ENCODE assay signal across 10 mouse cellular contexts in genomic region chr6:134140718-134141615, GRCm38 (mm10).
A peak's percentile ranks its signal among the peaks of the same experiment; 100 is the strongest.
DNase-seq lines count a peak whose midpoint lies in the region; ATAC-seq and TF ChIP-seq lines count a peak whose summit lies in the region.
"Had no signal": no experiment of that assay in that cellular context is flagged by ENCODE, and none has a peak within 500 bp of the region (broad histone marks: within the 10 kb centered on the region; RNA-seq: fewer than 3 reads in every experiment).

No protein-coding gene starts in this region.

- no peak for TF ChIP-seq CTCF in kidney, adult 2 months (conservative IDR thresholded peaks at IDR 0.05; ENCODE audit: insufficient read depth, insufficient read length, low read depth, low read length)

- H3K27me3 ChIP-seq in heart, embryonic 10.5 days (ENCODE audit: insufficient read depth, poor library complexity, severe bottlenecking), result no peaks in the 10 kb centered on the region
- H3K27me3 ChIP-seq in neural tube, embryonic 14.5 days (ENCODE audit: control insufficient read depth, insufficient read depth, low read length), result no peaks in the 10 kb centered on the region
- H3K27me3 ChIP-seq in megakaryocyte, embryonic 14.5 days (replicated peaks), result no peaks in the 10 kb centered on the region
- H3K27me3 ChIP-seq in kidney, adult 2 months (replicated peaks; ENCODE audit: control insufficient read depth, insufficient read depth, low read length), result no peaks in the 10 kb centered on the region
- H3K27me3 ChIP-seq: midbrain, embryonic 12.5 days had no signal

- no peak for TF ChIP-seq POLR2A in kidney, adult 2 months (IDR thresholded peaks at IDR 0.05; ENCODE audit: low read depth, low read length)

- DNase-seq in heart, embryonic 10.5 days (ENCODE audit: low spot score), result no peak
- DNase-seq in heart, postnatal 25 days (ENCODE audit: low spot score), result no peak
- DNase-seq in neural tube, embryonic 10.5 days (ENCODE audit: extremely low spot score, low spot score), result no peak
- no peak for DNase-seq in kidney, adult 2 months
- no peak for DNase-seq in adipocyte (ENCODE audit: low spot score)

- intact Hi-C loops in heart, postnatal 25 days (cut with DNase I), result loop anchor here (5.0 kb wide), 1 partner anchor 104 kb away; the partner anchor contains the start of gene Etv6

- no peak overlapping the region for H3K4me3 ChIP-seq in heart, embryonic 10.5 days
- H3K4me3 ChIP-seq in neural tube, embryonic 14.5 days (ENCODE audit: low read depth, low read length), result no peak overlapping the region
- peak overlapping the region; percentile 12 for H3K4me3 ChIP-seq in megakaryocyte, embryonic 14.5 days (replicated peaks)
- no peak overlapping the region for H3K4me3 ChIP-seq in kidney, adult 2 months (ENCODE audit: insufficient read depth, low read depth, low read length)
- H3K4me3 ChIP-seq: midbrain, embryonic 12.5 days had no signal

- no peak overlapping the region for H3K4me2 ChIP-seq in neural tube, embryonic 14.5 days (ENCODE audit: low read depth, low read length)
- H3K4me2 ChIP-seq: midbrain, embryonic 12.5 days had no signal

- peaks cover 12% of the 10 kb centered on the region; the same call in 1 of the 2 replicates for H3K36me3 ChIP-seq in heart, embryonic 10.5 days
- H3K36me3 ChIP-seq in neural tube, embryonic 14.5 days (ENCODE audit: control insufficient read depth, insufficient read depth, low read length), result no peaks in the 10 kb centered on the region
- H3K36me3 ChIP-seq in megakaryocyte, embryonic 14.5 days (replicated peaks; ENCODE audit: low read length), result peaks cover 99% of the 10 kb centered on the region
- no peaks in the 10 kb centered on the region; the same call in 1 of the 2 replicates for H3K36me3 ChIP-seq in kidney, adult 2 months (ENCODE audit: control insufficient read depth, insufficient read depth, low read length)
- H3K36me3 ChIP-seq: midbrain, embryonic 12.5 days had no signal

- ATAC-seq in neural tube, embryonic 14.5 days (ENCODE audit: low read depth), result 0 out of 2 replicates have a peak, but pooled peaks have one; percentile 8
- ATAC-seq in activated CD4-positive, CD25-positive, alpha-beta regulatory T cell, adult 4 months, result no peak
- ATAC-seq: CD4-positive, CD25-positive, alpha-beta regulatory T cell, adult 4 months had no signal

- H3K4me1 ChIP-seq in heart, embryonic 10.5 days, result peaks cover 65% of the 10 kb centered on the region
- peaks cover 9% of the 10 kb centered on the region for H3K4me1 ChIP-seq in neural tube, embryonic 14.5 days (ENCODE audit: control insufficient read depth, insufficient read depth, low read length)
- peaks cover 79% of the 10 kb centered on the region for H3K4me1 ChIP-seq in megakaryocyte, embryonic 14.5 days
- H3K4me1 ChIP-seq in kidney, adult 2 months (ENCODE audit: control insufficient read depth, insufficient read depth, low read length), result peaks cover 24% of the 10 kb centered on the region

- peak overlapping the region; percentile 88; the same call in 1 of the 2 replicates for H3K27ac ChIP-seq in heart, embryonic 10.5 days
- H3K27ac ChIP-seq in neural tube, embryonic 14.5 days (ENCODE audit: low read depth, low read length), result no peak overlapping the region
- no peak overlapping the region for H3K27ac ChIP-seq in kidney, adult 2 months (ENCODE audit: insufficient read depth, low read depth, low read length)
- H3K27ac ChIP-seq: midbrain, embryonic 12.5 days had no signal

- no peak overlapping the region for H3K9ac ChIP-seq in neural tube, embryonic 14.5 days (replicated peaks; ENCODE audit: low read depth, low read length)
- H3K9ac ChIP-seq: midbrain, embryonic 12.5 days had no signal

- 44% methylated on average over 16 of the region's 16 CpGs for WGBS in heart, embryonic 10.5 days
- 43% methylated on average over 16 of the region's 16 CpGs for WGBS in neural tube, embryonic 14.5 days
- WGBS in kidney, adult 2 months, result 75% methylated on average over 16 of the region's 16 CpGs

- no peaks in the 10 kb centered on the region for H3K9me3 ChIP-seq in heart, embryonic 10.5 days
- H3K9me3 ChIP-seq in neural tube, embryonic 14.5 days (ENCODE audit: control insufficient read depth, low read length), result no peaks in the 10 kb centered on the region
- H3K9me3 ChIP-seq in megakaryocyte, embryonic 14.5 days, result no peaks in the 10 kb centered on the region
- H3K9me3 ChIP-seq: midbrain, embryonic 12.5 days had no signal
